Comparison of ENCODE assay signal across 24 mouse cellular contexts in the genomic region with DNA sequence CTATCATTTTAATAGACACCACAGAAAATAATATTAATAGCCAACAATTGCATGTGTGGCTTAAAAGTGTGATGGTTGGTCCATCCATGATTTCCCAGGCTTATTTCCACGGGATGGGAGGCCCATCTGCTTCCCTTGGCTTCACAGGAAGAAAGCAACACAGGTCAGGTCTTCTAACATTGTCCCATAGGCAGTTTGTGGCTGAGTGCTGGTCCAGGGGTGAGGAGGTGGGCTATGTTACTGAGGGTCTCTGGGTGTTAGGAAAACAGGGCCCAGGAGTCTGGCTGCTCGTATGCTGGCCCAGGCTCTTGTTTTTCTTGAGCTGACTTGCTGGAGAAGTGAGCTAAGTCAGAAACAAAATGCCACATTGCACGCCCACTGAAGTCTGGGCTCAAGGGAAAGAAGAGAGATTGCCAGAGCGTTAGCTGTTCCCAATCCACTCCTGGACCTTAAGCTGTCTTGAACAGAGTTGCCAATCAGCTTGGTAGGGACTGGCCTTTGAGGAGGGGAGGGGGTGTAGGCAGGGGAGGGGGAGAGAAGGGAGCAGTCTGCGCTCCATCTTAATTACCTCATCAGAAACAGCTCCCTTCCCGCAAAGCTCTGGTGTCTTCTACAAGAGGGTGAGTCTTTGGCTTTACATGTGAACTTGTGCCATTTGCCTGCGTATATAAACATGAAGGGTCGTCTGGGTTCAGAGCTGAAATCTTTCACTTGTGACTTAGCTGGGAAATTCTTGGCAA.
DNase-seq lines count a peak whose midpoint lies in the region; ATAC-seq lines count a peak whose summit lies in the region.
"Had no signal": no experiment of that assay in that cellular context is flagged by ENCODE, and none has a peak within 500 bp of the region (broad histone marks: within the 10 kb centered on the region; RNA-seq: fewer than 3 reads in every experiment).

No protein-coding gene starts in this region.

- ATAC-seq in liver, embryonic 12.5 days: no peak
- ATAC-seq: forebrain, postnatal 0 days; intestine, embryonic 15.5 days; midbrain, embryonic 15.5 days had no signal

- no peak overlapping the region for H3K4me3 ChIP-seq in liver, embryonic 12.5 days
- H3K4me3 ChIP-seq: embryonic facial prominence, embryonic 15.5 days; heart, adult 2 months; hindbrain, embryonic 15.5 days; intestine, embryonic 15.5 days; liver, embryonic 15.5 days; megakaryocyte, embryonic 14.5 days; midbrain, embryonic 15.5 days; myocyte had no signal

- H3K4me1 ChIP-seq in liver, embryonic 12.5 days: no peaks in the 10 kb centered on the region
- H3K4me1 ChIP-seq: embryonic facial prominence, embryonic 15.5 days; hindbrain, embryonic 15.5 days; intestine, embryonic 15.5 days; liver, embryonic 15.5 days; megakaryocyte, embryonic 14.5 days; midbrain, embryonic 15.5 days had no signal

- no peak overlapping the region for H3K4me2 ChIP-seq in liver, embryonic 12.5 days
- H3K4me2 ChIP-seq: embryonic facial prominence, embryonic 15.5 days; hindbrain, embryonic 15.5 days; intestine, embryonic 15.5 days; liver, embryonic 15.5 days; midbrain, embryonic 15.5 days had no signal

- H3K9ac ChIP-seq in liver, embryonic 12.5 days: no peak overlapping the region
- H3K9ac ChIP-seq: embryonic facial prominence, embryonic 15.5 days; forebrain, postnatal 0 days; hindbrain, embryonic 15.5 days; intestine, embryonic 15.5 days; liver, embryonic 15.5 days; midbrain, embryonic 15.5 days had no signal

- H3K27me3 ChIP-seq in liver, embryonic 12.5 days (replicated peaks): no peaks in the 10 kb centered on the region
- H3K27me3 ChIP-seq: embryonic facial prominence, embryonic 15.5 days; hindbrain, embryonic 15.5 days; intestine, embryonic 15.5 days; liver, embryonic 15.5 days; megakaryocyte, embryonic 14.5 days; midbrain, embryonic 15.5 days had no signal

- H3K27ac ChIP-seq in liver, embryonic 12.5 days: no peak overlapping the region
- H3K27ac ChIP-seq: embryonic facial prominence, embryonic 15.5 days; heart, adult 2 months; hindbrain, embryonic 15.5 days; intestine, embryonic 15.5 days; liver, embryonic 15.5 days; midbrain, embryonic 15.5 days had no signal

- 51% methylated on average over 8 of the region's 8 CpGs for WGBS in liver, embryonic 12.5 days (ENCODE audit: insufficient replicate concordance)

- no peaks in the 10 kb centered on the region for H3K9me3 ChIP-seq in liver, embryonic 12.5 days (replicated peaks)
- H3K9me3 ChIP-seq: embryonic facial prominence, embryonic 15.5 days; hindbrain, embryonic 15.5 days; intestine, embryonic 15.5 days; liver, embryonic 15.5 days; midbrain, embryonic 15.5 days had no signal

- H3K36me3 ChIP-seq in liver, embryonic 12.5 days: no peaks in the 10 kb centered on the region
- H3K36me3 ChIP-seq: embryonic facial prominence, embryonic 15.5 days; hindbrain, embryonic 15.5 days; intestine, embryonic 15.5 days; liver, embryonic 15.5 days; midbrain, embryonic 15.5 days had no signal

- peak; percentile 10 to 14 for DNase-seq in layer of hippocampus, adult 8-10 months (ENCODE audit: low spot score in 2 of 2)
- DNase-seq in layer of hippocampus, adult 9-10 months (ENCODE audit: low spot score): no peak
- DNase-seq in right cerebral cortex, adult 2 months (ENCODE audit: low spot score in 2 of 2): peak; percentile 3 to 5
- no peak for DNase-seq in right cerebral cortex, postnatal 4 days
- DNase-seq in layer of hippocampus, postnatal 14 days (ENCODE audit: low spot score in 2 of 2): peak; percentile 4 to 22
- no peak for DNase-seq in adrenal gland, postnatal 10 days
- DNase-seq: adrenal gland, adult 8-10 months; cerebellum, adult 11-12 months; cerebellum, postnatal 14 days; forebrain, postnatal 0 days; gastrocnemius, postnatal 10 days; heart, adult 2 months; heart, postnatal 4 days; kidney, adult 9 months; kidney, postnatal 36 days; thymus, postnatal 14 days had no signal

Comparison
In these comparisons a context has a peak if more than half of its experiments do, and no peak if none do; other contexts are left out.
1. DNase-seq: peak in layer of hippocampus, adult 8-10 months (2 of 2), right cerebral cortex, adult 2 months (2 of 2) and layer of hippocampus, postnatal 14 days (2 of 2); none in layer of hippocampus, adult 9-10 months (single experiment), right cerebral cortex, postnatal 4 days (single experiment) and adrenal gland, postnatal 10 days (single experiment).